Mouse (Mus musculus): Measurements from ENCODE around the gene Cd99l2.

Gene Cd99l2

GRCm38 (mm10) chrX:71467491-71467890, 25.2 kb downstream of the Cd99l2 start:
- DNase-seq = no peak

DNA sequence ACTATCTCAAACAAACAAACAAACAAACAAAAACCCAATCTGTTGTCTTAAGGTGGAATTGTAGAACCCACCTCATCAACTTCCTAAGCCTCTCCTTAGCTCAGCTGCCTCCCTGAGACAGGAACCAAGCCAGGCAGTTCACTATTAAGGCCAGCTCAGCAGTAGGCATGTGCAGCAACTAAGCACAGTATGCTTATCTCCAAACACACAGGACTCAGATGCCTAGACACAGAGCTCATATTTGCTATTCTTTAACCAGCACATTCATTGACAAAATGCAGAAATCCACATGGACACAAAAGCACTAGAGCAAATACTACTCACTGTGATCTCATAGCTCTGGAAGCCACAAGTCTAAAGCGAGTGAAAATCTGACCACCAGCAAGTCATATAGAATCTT, 27.2 kb downstream of the Cd99l2 start:
- DNase-seq = no peak

- DNase-seq = no peak
Observed at GRCm38 (mm10) chrX:71464138-71464826, 28.4 kb downstream of the Cd99l2 start.

DNA sequence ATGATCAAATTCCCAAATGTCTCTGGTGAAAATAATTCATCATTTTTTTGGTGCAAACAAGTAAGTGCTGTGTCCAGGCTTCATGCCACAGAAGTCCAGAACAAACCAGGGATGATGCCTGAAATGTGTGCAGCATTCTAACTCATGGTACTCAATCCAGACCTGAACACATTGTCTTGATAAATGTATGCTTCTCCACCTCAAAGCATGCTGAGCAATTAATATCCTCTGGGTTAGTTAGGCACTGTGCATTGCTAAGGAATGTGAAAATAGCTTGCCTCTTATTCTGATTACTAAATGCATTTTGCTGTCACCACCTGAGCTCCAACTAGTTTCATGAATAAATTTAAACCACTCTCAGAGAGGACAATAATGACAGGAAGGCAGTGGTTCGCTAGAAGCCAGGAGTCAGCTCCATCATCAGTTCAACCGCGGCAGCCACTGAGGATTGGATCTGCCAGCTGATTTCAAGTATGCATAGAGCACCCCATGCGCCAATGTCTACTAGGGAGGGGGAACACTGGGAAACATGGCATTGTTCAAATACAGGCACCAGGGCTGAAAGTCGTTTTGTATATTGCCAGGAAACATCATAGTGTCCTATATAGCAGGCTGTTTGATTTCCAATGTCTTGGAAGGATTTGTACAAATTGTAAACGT, 36.4 kb downstream of the Cd99l2 start:
- DNase-seq = no peak

GRCm38 (mm10) chrX:71442916-71443315, 49.7 kb downstream of the Cd99l2 start:
- DNase-seq = no peak

- no peak for DNase-seq
Observed at GRCm38 (mm10) chrX:71439473-71439872, 53.2 kb downstream of the Cd99l2 start.

- DNase-seq = no peak
Observed at GRCm38 (mm10) chrX:71435542-71435941, 57.1 kb downstream of the Cd99l2 start.

DNA sequence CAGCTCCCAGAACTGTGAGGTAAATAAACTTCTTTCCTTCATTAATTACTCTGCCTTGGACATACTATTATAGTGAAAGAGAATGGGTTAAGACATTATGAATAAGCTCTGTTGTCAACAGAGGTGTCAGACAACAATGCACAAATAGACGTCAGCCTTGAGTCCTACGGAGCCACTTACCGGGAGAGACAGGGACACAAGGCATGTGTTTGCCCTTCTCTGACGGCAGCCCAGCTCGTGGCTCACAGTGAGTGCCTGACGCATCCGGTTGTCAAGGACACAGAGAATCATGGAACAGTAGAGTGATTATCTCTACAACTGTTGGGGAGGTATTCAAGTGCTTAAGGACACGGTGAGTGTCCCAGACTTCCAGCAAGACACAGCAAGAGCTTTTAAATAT, 57.8 kb downstream of the Cd99l2 start:
- no peak for DNase-seq

DNA sequence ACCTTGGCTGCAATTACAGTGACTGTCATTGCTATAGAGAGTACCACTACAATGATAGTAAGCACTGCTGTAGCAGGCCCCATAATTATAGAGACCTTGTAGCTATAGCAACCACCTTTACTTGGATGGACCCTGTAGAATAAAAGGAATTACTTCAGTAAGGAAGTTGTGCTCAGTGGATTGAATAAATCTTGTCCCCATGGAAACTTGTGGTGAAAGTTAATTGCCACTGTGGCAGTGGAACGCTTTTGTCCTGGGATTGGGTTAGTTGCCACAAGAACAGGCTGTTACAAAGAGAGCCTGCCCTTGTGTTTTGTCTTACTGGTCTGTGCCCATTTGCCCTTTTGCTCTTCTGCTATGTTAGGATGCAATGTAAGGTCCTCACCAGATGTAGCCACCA, 58.2 kb downstream of the Cd99l2 start:
- DNase-seq = no peak

DNA sequence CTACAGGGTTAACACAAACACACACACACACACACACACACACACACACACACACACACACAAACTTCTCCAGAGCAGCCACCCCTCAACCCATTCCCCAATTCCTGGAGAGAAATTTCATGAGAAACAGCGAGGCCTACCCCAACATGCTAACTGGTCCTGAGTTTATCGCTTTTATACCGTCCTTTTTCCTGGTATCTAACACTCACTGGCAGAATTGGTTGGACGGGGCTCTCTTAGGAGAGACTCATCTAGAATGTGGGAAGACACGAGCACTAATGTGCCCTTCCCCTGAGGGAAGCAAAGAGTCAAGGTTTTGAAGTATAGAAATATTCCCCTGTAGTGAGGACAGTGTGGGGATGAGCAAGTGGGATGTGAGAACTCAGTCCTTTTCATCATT, 61.7 kb downstream of the Cd99l2 start:
- no peak for DNase-seq

DNA sequence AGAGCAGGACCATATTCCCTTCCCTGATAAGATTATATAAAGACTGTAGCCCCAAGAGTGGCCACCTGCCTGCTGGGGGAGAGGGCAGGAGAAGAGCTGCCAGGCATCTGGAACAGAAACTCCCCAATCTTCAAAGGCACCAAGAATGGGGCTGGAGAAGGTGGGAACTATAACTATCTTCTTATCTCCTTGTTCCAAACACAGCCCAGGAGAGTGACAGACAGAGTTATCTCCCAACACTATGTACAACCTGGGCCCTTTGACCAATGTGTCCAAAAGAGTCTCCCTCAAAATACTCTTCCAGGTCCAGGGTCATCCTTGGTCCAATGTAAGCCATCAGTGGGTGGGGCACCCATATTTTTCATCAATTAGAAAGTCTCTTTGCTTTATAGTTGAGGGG, 65.2 kb downstream of the Cd99l2 start:
- DNase-seq = no peak

DNA sequence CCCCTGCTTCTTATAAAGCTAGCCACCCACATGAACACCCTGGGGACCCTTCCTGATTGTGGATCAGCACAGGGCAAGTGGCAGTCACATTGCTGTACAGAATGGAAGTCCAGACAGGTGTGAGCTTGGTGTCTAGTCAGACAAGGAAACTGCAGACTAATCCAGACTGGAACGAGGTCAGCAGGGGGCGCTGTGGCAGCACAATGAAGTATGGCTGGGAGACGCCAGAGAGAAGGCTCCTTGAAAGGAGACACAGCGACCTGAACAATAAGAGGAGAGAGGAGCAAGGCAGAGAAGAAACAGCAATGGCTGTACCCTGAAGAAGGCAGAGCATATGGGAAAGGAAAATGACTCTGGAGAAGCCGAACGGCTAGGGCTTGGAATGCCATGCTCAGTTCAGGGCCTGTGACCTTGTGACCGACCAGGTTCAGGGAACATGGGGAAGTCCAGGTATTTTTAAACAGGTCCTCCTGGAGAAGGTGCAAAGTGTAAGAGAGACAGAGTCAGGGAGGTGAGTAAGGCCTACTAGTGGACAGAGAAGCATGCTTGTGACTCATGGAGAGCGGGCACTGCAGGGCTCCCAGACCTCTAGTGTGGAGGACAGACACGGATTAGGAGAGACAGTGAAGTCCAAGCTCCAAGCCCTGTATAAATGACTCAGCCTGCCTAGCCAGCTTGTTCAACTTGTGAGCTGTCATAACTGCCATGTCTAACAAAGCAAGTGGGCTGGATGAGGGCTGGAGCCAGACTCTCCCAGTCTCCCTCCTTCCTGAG, 66.7 kb downstream of the Cd99l2 start:
- peak; percentile 66 to 75 for DNase-seq

DNA sequence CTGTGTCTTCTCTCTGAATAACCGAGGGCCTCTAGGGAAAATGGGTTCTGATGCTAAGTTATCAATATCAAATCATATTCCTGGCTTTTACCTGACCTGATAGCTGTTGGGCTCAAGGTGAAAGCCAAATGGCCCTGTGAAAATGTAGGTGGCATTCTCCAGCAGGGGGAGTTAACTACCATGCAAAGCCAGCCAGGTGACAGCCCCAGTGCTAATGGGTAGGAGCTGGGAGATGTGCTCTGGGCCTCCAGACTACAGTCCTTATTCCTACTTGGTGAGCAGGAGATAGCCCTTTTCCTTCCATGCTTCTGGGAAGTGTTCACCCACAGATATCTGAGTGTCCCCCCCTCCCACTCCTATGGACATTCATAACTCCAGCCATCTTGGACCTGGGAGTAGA, 67.8 kb downstream of the Cd99l2 start:
- DNase-seq = peak in 1 of 2 experiments; percentile 8

- no peak for DNase-seq
Observed at GRCm38 (mm10) chrX:71413616-71414015, 79.0 kb downstream of the Cd99l2 start.

GRCm38 (mm10) chrX:71412776-71413175, 79.9 kb downstream of the Cd99l2 start:
- DNase-seq = no peak

GRCm38 (mm10) chrX:71408386-71408785, 84.3 kb downstream of the Cd99l2 start:
- no peak for DNase-seq

DNA sequence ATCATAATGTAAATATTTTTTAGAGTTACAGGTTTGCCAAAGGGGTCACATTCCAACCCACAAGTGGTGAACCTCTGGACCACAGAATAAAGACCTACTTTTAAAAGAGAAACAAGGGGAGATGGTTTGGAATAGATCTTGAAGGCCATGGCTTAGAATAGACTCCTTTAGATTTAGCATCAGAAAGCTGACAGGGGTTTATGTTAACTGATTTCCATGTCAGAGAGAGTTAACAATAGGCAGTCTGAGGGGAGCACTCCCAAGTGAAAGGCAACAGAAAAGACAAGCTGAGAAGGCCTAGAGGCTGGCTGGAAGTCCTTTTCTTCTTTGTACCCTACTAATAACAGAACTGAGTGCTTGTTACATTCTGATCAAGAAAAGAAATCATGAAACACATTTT, 86.4 kb downstream of the Cd99l2 start:
- DNase-seq = no peak

GRCm38 (mm10) chrX:71396326-71396725, 96.3 kb downstream of the Cd99l2 start:
- no peak for DNase-seq

- peak; percentile 12 to 29 for DNase-seq
Observed at GRCm38 (mm10) chrX:71381571-71381970, 111.1 kb downstream of the Cd99l2 start.

- DNase-seq = peak in 1 of 2 experiments; percentile 5
Observed at GRCm38 (mm10) chrX:71378435-71378834, 114.2 kb downstream of the Cd99l2 start.

- DNase-seq = no peak
Observed at GRCm38 (mm10) chrX:71376781-71377180, 115.9 kb downstream of the Cd99l2 start.
